Mouse (Mus musculus) spleen, postnatal 4 days (tissue): ENCODE data around the gene Zfp385c.

Source experiments
- DNase-seq, 2 experiments: peaks; one replicate each; pipeline ENCODE4 v3.0.0; 2022; ENCODE audit warnings: low spot score in 2 of 2

Gene Zfp385c

GRCm38 (mm10) chr11:100692164-100692616 lies at the start of gene Zfp385c:
Gene Zfp385c (minus strand): TSS chr11:100692455.
- no peak for DNase-seq

GRCm38 (mm10) chr11:100741348-100741747 lies 49.1 kb upstream of the Zfp385c start:
- no peak for DNase-seq

- no peak for DNase-seq
These were observed 46.5 kb upstream of the Zfp385c start for GRCm38 (mm10) chr11:100738749-100739148.

GRCm38 (mm10) chr11:100738066-100738604 lies 45.9 kb upstream of the Zfp385c start, which contains the start of gene Rab5c:
Gene Rab5c (minus strand): TSS chr11:100738215.
- peak; percentile 98 for DNase-seq

GRCm38 (mm10) chr11:100737105-100737733 lies 45.0 kb upstream of the Zfp385c start:
- peak in 1 of 2 experiments; percentile 46 for DNase-seq

- DNase-seq, result no peak
These were observed 44.5 kb upstream of the Zfp385c start for GRCm38 (mm10) chr11:100736746-100737080.

GRCm38 (mm10) chr11:100735954-100736745 lies 43.9 kb upstream of the Zfp385c start:
- no peak for DNase-seq

- no peak for DNase-seq
These were observed 43.0 kb upstream of the Zfp385c start for GRCm38 (mm10) chr11:100735134-100735865.

- no peak for DNase-seq
These were observed 38.4 kb upstream of the Zfp385c start for GRCm38 (mm10) chr11:100730477-100731205.

- no peak for DNase-seq
These were observed 37.7 kb upstream of the Zfp385c start for GRCm38 (mm10) chr11:100729976-100730375.

- DNase-seq, result no peak
These were observed 36.3 kb upstream of the Zfp385c start for GRCm38 (mm10) chr11:100728601-100729000.

- DNase-seq, result no peak
These were observed 34.9 kb upstream of the Zfp385c start for GRCm38 (mm10) chr11:100727201-100727600.

- DNase-seq, result no peak
These were observed 32.8 kb upstream of the Zfp385c start for GRCm38 (mm10) chr11:100724919-100725512.

GRCm38 (mm10) chr11:100722493-100723028 lies 30.3 kb upstream of the Zfp385c start:
- DNase-seq, result no peak

GRCm38 (mm10) chr11:100721776-100722492 lies 29.7 kb upstream of the Zfp385c start:
- no peak for DNase-seq

- no peak for DNase-seq
These were observed 29.0 kb upstream of the Zfp385c start for GRCm38 (mm10) chr11:100721254-100721653.

GRCm38 (mm10) chr11:100720345-100720744 lies 28.1 kb upstream of the Zfp385c start:
- DNase-seq, result no peak

- no peak for DNase-seq
These were observed 27.6 kb upstream of the Zfp385c start for GRCm38 (mm10) chr11:100719893-100720292.

- DNase-seq, result no peak
These were observed 27.1 kb upstream of the Zfp385c start for GRCm38 (mm10) chr11:100719312-100719711.

GRCm38 (mm10) chr11:100718866-100719265 lies 26.6 kb upstream of the Zfp385c start:
- no peak for DNase-seq
